Mouse (Mus musculus) sigmoid colon, adult 10 weeks (tissue): ENCODE data around the gene Ccl20. TPM values are rescaled to one million over a fixed set of nuclear protein-coding genes. Genes with fewer than 3 reads are reported as not detected.

Experiments used
- polyA plus RNA-seq: library from polyadenylated mRNA; stranded (reverse); fragments of 350-450 nt; fragmentation: Illumina TruSeq; extraction: RNeasy Lipid Tissue Mini Kit (QIAGEN cat#74804); gene quantifications from one replicate; pipeline ENCODE4 v1.2.3, GENCODE M21; 2014; ENCODE audit warnings: low read depth, low replicate concordance

Ccl20 gene
- polyA plus RNA-seq, result 17.3 TPM

GRCm38 (mm10) chr1:83116447-83117137 lies at the start of gene Ccl20:
TSS of gene Ccl20 (plus strand) at chr1:83116766.

GRCm38 (mm10) chr1:83159603-83160002 lies 43.0 kb downstream of the Ccl20 start, which contains the start of gene Daw1:
TSS of gene Daw1 (plus strand) at chr1:83159752.

Other genes starting within 250 kb of the Ccl20 start
- 1.9 TPM for gene A030005L19Rik, start 203.4 kb upstream of the Ccl20 start, polyA plus RNA-seq
- not detected for gene A030014E15Rik, start 191.8 kb upstream of the Ccl20 start, polyA plus RNA-seq
- gene Gm6217, start 185.4 kb upstream of the Ccl20 start, polyA plus RNA-seq, result not detected
- gene A030003K21Rik, start 173.4 kb upstream of the Ccl20 start, polyA plus RNA-seq, result not detected
- gene Gm7544, start 160.8 kb upstream of the Ccl20 start, polyA plus RNA-seq, result not detected
- gene Gm47955, start 156.5 kb upstream of the Ccl20 start, polyA plus RNA-seq, result not detected
- not detected for gene Gm47959, start 116.2 kb upstream of the Ccl20 start, polyA plus RNA-seq
- 0.76 TPM for gene Slc19a3, start 78.3 kb upstream of the Ccl20 start, polyA plus RNA-seq
- gene Krtap28-10, start 74.3 kb upstream of the Ccl20 start, polyA plus RNA-seq, result not detected
- not detected for gene Gm47969, start 71.8 kb upstream of the Ccl20 start, polyA plus RNA-seq
- not detected for gene A030005K14Rik, start 57.4 kb upstream of the Ccl20 start, polyA plus RNA-seq
- not detected for gene Krtap28-13, start 55.8 kb upstream of the Ccl20 start, polyA plus RNA-seq
- gene Daw1, start 43.0 kb downstream of the Ccl20 start, polyA plus RNA-seq, result not detected